Mouse (Mus musculus): ENCODE measurements around the gene Prm2. TPM values are rescaled to one million over a fixed set of nuclear protein-coding genes. Genes with fewer than 3 reads are reported as not detected.

The Prm2 gene
- polyA plus RNA-seq, 1 experiment: not detected

DNA sequence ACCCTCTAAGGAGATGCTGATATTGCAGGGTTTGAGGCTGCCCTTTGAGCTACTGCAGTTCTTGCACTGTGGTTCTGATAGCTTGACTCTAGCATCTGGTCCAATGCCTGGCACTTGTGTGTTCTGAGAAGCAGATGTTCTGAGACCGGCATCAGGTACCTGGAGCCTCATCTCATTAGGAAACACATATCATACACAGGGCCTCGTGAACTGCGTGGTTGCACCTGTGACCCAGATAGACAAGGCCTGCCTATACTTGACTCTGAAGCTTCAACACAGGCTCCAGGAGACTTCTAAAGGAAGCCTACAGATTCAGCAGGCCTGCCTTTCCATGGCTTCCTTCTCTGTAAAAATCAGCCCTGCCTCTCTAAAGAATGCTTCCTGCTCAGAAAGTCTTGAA, 40.5 kb upstream of the Prm2 start:
- no peak overlapping the region for H3K4me3 ChIP-seq
- no peak overlapping the region for H3K4me2 ChIP-seq (ENCODE audit: low read depth)
- no peak overlapping the region for H3ac ChIP-seq (ENCODE audit: control insufficient read depth, insufficient read length)

GRCm38 (mm10) chr16:10834911-10835587, 39.1 kb upstream of the Prm2 start, which contains the start of gene Rmi2:
TSS of gene Rmi2 (plus strand) at chr16:10835059.
- Histone ChIP-seq H3K79me2 (ENCODE audit: control insufficient read depth, insufficient read depth) (no peaks in the 10 kb centered on the region), H3ac (ENCODE audit: control insufficient read depth, insufficient read length) (peak within 1 kb of the TSS; percentile 89), H3K4me3 (peak within 1 kb of the TSS; percentile 0), H3K27me3 (ENCODE audit: control insufficient read depth, insufficient read depth, insufficient read length) (no peaks in the 10 kb centered on the region), H3K36me3 (ENCODE audit: control insufficient read depth, insufficient read depth) (no peaks in the 10 kb centered on the region), H3K4me2 (ENCODE audit: low read depth) (peak within 1 kb of the TSS; percentile 90)
- no peak for TF ChIP-seq SRF (IDR thresholded peaks at IDR 0.05; ENCODE audit: control insufficient read depth, insufficient read length, low read depth)
- TF ChIP-seq E2F4 (IDR thresholded peaks at IDR 0.05; ENCODE audit: insufficient read depth): peak; percentile 88
- no peak for TF ChIP-seq TCF3 (IDR thresholded peaks at IDR 0.05; ENCODE audit: insufficient read length, low read depth)
- no peak for TF ChIP-seq REST (IDR thresholded peaks at IDR 0.05; ENCODE audit: insufficient read depth, insufficient read length)
- TF ChIP-seq MYOD1 (IDR thresholded peaks at IDR 0.05; ENCODE audit: control insufficient read depth in 1 of 3, insufficient read length in 2 of 3, low read depth in 2 of 3): peak in 1 of 3 experiments; percentile 63
- peak in 1 of 3 experiments; percentile 59 for TF ChIP-seq MYOG (IDR thresholded peaks at IDR 0.05; ENCODE audit: control insufficient read depth in 1 of 3, insufficient read depth in 1 of 3, insufficient read length in 2 of 3, low read depth in 2 of 3)
- peak; percentile 52 for TF ChIP-seq POLR2A (IDR thresholded peaks at IDR 0.05; ENCODE audit: insufficient read length, low read depth)
- TF ChIP-seq TCF12 (IDR thresholded peaks at IDR 0.05; ENCODE audit: insufficient read depth, poor library complexity, severe bottlenecking): no peak

More for the DNA sequence above, 40.5 kb upstream of the Prm2 start:
- Histone ChIP-seq H3K27me3 (ENCODE audit: control insufficient read depth, insufficient read depth, insufficient read length) (no peaks in the 10 kb centered on the region), H3K79me2 (ENCODE audit: control insufficient read depth, insufficient read depth) (no peaks in the 10 kb centered on the region), H3K36me3 (ENCODE audit: control insufficient read depth, insufficient read depth) (no peaks in the 10 kb centered on the region)
- TF ChIP-seq E2F4 (IDR thresholded peaks at IDR 0.05; ENCODE audit: insufficient read depth) (no peak), POLR2A (IDR thresholded peaks at IDR 0.05; ENCODE audit: insufficient read length, low read depth) (no peak)

- H3K27me3 ChIP-seq (ENCODE audit: control insufficient read depth, insufficient read depth, insufficient read length): no peaks in the 10 kb centered on the region
- peak overlapping the region; percentile 90 for H3K4me2 ChIP-seq (ENCODE audit: low read depth)
- no peaks in the 10 kb centered on the region for H3K79me2 ChIP-seq (ENCODE audit: control insufficient read depth, insufficient read depth)
- peak overlapping the region; percentile 89 for H3ac ChIP-seq (ENCODE audit: control insufficient read depth, insufficient read length)
- H3K4me3 ChIP-seq: peak overlapping the region; percentile 0
- H3K36me3 ChIP-seq (ENCODE audit: control insufficient read depth, insufficient read depth): no peaks in the 10 kb centered on the region
- TF ChIP-seq POLR2A (IDR thresholded peaks at IDR 0.05; ENCODE audit: insufficient read length, low read depth): no peak
- no peak for TF ChIP-seq POLR2AphosphoS2 (IDR thresholded peaks at IDR 0.05; ENCODE audit: insufficient read length, low read depth)
- TF ChIP-seq MYOD1 (IDR thresholded peaks at IDR 0.05; ENCODE audit: control insufficient read depth in 1 of 3, insufficient read length in 2 of 3, low read depth in 2 of 3): no peak
- no peak for TF ChIP-seq TCF3 (IDR thresholded peaks at IDR 0.05; ENCODE audit: insufficient read length, low read depth)
- no peak for TF ChIP-seq MYOG (IDR thresholded peaks at IDR 0.05; ENCODE audit: control insufficient read depth in 1 of 3, insufficient read depth in 1 of 3, insufficient read length in 2 of 3, low read depth in 2 of 3)
- no peak for TF ChIP-seq REST (IDR thresholded peaks at IDR 0.05; ENCODE audit: insufficient read depth, insufficient read length)
- no peak for TF ChIP-seq TCF12 (IDR thresholded peaks at IDR 0.05; ENCODE audit: insufficient read depth, poor library complexity, severe bottlenecking)
- TF ChIP-seq CEBPB (IDR thresholded peaks at IDR 0.05; ENCODE audit: insufficient read depth, poor library complexity, severe bottlenecking): no peak
- no peak for TF ChIP-seq E2F4 (IDR thresholded peaks at IDR 0.05; ENCODE audit: insufficient read depth)
These were observed 38.6 kb upstream of the Prm2 start for GRCm38 (mm10) chr16:10834542-10834910.

GRCm38 (mm10) chr16:10828461-10828805, 32.5 kb upstream of the Prm2 start:
- no peak overlapping the region for H3K4me3 ChIP-seq
- no peak for TF ChIP-seq TCF12 (IDR thresholded peaks at IDR 0.05; ENCODE audit: insufficient read depth, poor library complexity, severe bottlenecking)
- TF ChIP-seq E2F4 (IDR thresholded peaks at IDR 0.05; ENCODE audit: insufficient read depth): no peak
- TF ChIP-seq MAX (IDR thresholded peaks at IDR 0.05; ENCODE audit: low read depth): no peak
- TF ChIP-seq TCF3 (IDR thresholded peaks at IDR 0.05; ENCODE audit: insufficient read length, low read depth): no peak
- no peak for TF ChIP-seq USF1 (IDR thresholded peaks at IDR 0.05; ENCODE audit: low read depth)
- TF ChIP-seq CEBPB (IDR thresholded peaks at IDR 0.05; ENCODE audit: insufficient read depth, poor library complexity, severe bottlenecking): no peak
- no peak for TF ChIP-seq POLR2A (IDR thresholded peaks at IDR 0.05; ENCODE audit: insufficient read length, low read depth)
- no peak for TF ChIP-seq MYOD1 (IDR thresholded peaks at IDR 0.05; ENCODE audit: control insufficient read depth in 1 of 3, insufficient read length in 2 of 3, low read depth in 2 of 3)
- TF ChIP-seq REST (IDR thresholded peaks at IDR 0.05; ENCODE audit: insufficient read depth, insufficient read length): no peak
- TF ChIP-seq MYOG (IDR thresholded peaks at IDR 0.05; ENCODE audit: control insufficient read depth in 1 of 3, insufficient read depth in 1 of 3, insufficient read length in 2 of 3, low read depth in 2 of 3): no peak
- no peak for TF ChIP-seq POLR2AphosphoS2 (IDR thresholded peaks at IDR 0.05; ENCODE audit: insufficient read length, low read depth)
- no peak for TF ChIP-seq SRF (IDR thresholded peaks at IDR 0.05; ENCODE audit: control insufficient read depth, insufficient read length, low read depth)
- no peak overlapping the region for H3K4me2 ChIP-seq (ENCODE audit: low read depth)
- H3K27me3 ChIP-seq (ENCODE audit: control insufficient read depth, insufficient read depth, insufficient read length): no peaks in the 10 kb centered on the region
- no peaks in the 10 kb centered on the region for H3K79me2 ChIP-seq (ENCODE audit: control insufficient read depth, insufficient read depth)
- H3ac ChIP-seq (ENCODE audit: control insufficient read depth, insufficient read length): no peak overlapping the region
- H3K36me3 ChIP-seq (ENCODE audit: control insufficient read depth, insufficient read depth): no peaks in the 10 kb centered on the region

GRCm38 (mm10) chr16:10827766-10828460, 32.0 kb upstream of the Prm2 start:
- Histone ChIP-seq H3K4me3 (no peak overlapping the region), H3K4me2 (ENCODE audit: low read depth) (no peak overlapping the region), H3ac (ENCODE audit: control insufficient read depth, insufficient read length) (no peak overlapping the region), H3K79me2 (ENCODE audit: control insufficient read depth, insufficient read depth) (no peaks in the 10 kb centered on the region), H3K36me3 (ENCODE audit: control insufficient read depth, insufficient read depth) (no peaks in the 10 kb centered on the region), H3K27me3 (ENCODE audit: control insufficient read depth, insufficient read depth, insufficient read length) (no peaks in the 10 kb centered on the region)
- no peak for TF ChIP-seq POLR2A (IDR thresholded peaks at IDR 0.05; ENCODE audit: insufficient read length, low read depth)
- no peak for TF ChIP-seq MYOG (IDR thresholded peaks at IDR 0.05; ENCODE audit: control insufficient read depth in 1 of 3, insufficient read depth in 1 of 3, insufficient read length in 2 of 3, low read depth in 2 of 3)
- no peak for TF ChIP-seq TCF3 (IDR thresholded peaks at IDR 0.05; ENCODE audit: insufficient read length, low read depth)
- no peak for TF ChIP-seq USF1 (IDR thresholded peaks at IDR 0.05; ENCODE audit: low read depth)
- TF ChIP-seq E2F4 (IDR thresholded peaks at IDR 0.05; ENCODE audit: insufficient read depth): no peak
- TF ChIP-seq SRF (IDR thresholded peaks at IDR 0.05; ENCODE audit: control insufficient read depth, insufficient read length, low read depth): no peak
- no peak for TF ChIP-seq MAX (IDR thresholded peaks at IDR 0.05; ENCODE audit: low read depth)
- no peak for TF ChIP-seq TCF12 (IDR thresholded peaks at IDR 0.05; ENCODE audit: insufficient read depth, poor library complexity, severe bottlenecking)
